Mouse (Mus musculus): Measurements from ENCODE around the gene Spaar.

GRCm38 (mm10) chr4:43761336-43761735, 31.5 kb downstream of the Spaar start:
- TF ChIP-seq CTCF (IDR thresholded peaks at IDR 0.05; ENCODE audit: extremely low read depth, insufficient read depth, insufficient read length, insufficient replicate concordance) (no peak), POLR2A (IDR thresholded peaks at IDR 0.05; ENCODE audit: low read depth, low read length) (no peak)
